ENCODE assay signal across 19 mouse cellular contexts in the genomic region with DNA sequence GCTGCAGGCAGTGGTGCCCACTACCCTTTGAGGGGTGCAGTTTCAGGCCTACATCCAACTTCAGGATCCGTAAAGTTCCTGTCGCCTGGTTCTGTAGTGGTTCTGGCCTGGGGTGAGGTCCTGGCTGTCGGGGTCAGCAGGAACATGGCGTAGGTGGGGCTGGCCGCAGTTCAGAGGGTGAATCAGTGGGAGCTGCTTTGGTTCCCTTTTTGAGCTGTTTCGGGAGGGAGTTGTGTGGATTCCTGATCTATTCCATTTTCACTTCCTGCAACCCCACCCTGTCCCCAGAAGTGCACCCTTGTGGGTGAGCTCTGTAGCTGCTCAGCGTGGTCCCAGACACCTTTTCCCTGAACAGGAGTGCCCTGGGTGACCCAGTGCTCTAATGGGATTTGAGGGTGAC. TPM values are rescaled to one million over a fixed set of nuclear protein-coding genes. Genes with fewer than 3 reads are reported as not detected.
DNase-seq lines count a peak whose midpoint lies in the region; ATAC-seq and TF ChIP-seq lines count a peak whose summit lies in the region.
"Had no signal": no experiment of that assay in that cellular context is flagged by ENCODE, and none has a peak within 500 bp of the region (broad histone marks: within the 10 kb centered on the region; RNA-seq: fewer than 3 reads in every experiment).

No protein-coding gene starts in this region.

- H3K27ac ChIP-seq in heart, embryonic 12.5 days (ENCODE audit: poor library complexity, severe bottlenecking) = no peak overlapping the region
- 0 out of 2 replicates have a peak overlapping the region, but pooled peaks have one; percentile 29 for H3K27ac ChIP-seq in spleen, adult 2 months (ENCODE audit: insufficient read depth, low read length)
- H3K27ac ChIP-seq: limb, embryonic 13.5 days; midbrain, embryonic 15.5 days had no signal

- H3K9me3 ChIP-seq in heart, embryonic 12.5 days (replicated peaks) = no peaks in the 10 kb centered on the region
- H3K9me3 ChIP-seq: embryonic facial prominence, embryonic 15.5 days; forebrain, embryonic 10.5 days; limb, embryonic 13.5 days; midbrain, embryonic 15.5 days had no signal

- ATAC-seq in heart, embryonic 12.5 days (ENCODE audit: insufficient number of reproducible peaks, low FRiP score) = no peak
- 0 out of 2 replicates have a peak, but pooled peaks have one; percentile 4 for ATAC-seq in megakaryocyte, adult 5-6 weeks (ENCODE audit: poor library complexity, severe bottlenecking)
- ATAC-seq: hindbrain, embryonic 16.5 days; midbrain, embryonic 15.5 days had no signal

- no peaks in the 10 kb centered on the region for H3K27me3 ChIP-seq in heart, embryonic 12.5 days (replicated peaks)
- no peaks in the 10 kb centered on the region for H3K27me3 ChIP-seq in spleen, adult 2 months (ENCODE audit: control insufficient read depth, insufficient read depth, low read length)

- 0 out of 2 replicates have a peak overlapping the region, but pooled peaks have one; percentile 23 for H3K9ac ChIP-seq in heart, embryonic 12.5 days
- H3K9ac ChIP-seq: embryonic facial prominence, embryonic 15.5 days; limb, embryonic 13.5 days; midbrain, embryonic 15.5 days had no signal

- peaks cover 67% of the 10 kb centered on the region for H3K4me1 ChIP-seq in heart, embryonic 12.5 days (replicated peaks)
- peaks cover 35% of the 10 kb centered on the region; the same call in 1 of the 2 replicates for H3K4me1 ChIP-seq in spleen, adult 2 months (ENCODE audit: control insufficient read depth, insufficient read depth, insufficient read length)

- H3K4me3 ChIP-seq in heart, embryonic 12.5 days = no peak overlapping the region
- H3K4me3 ChIP-seq in spleen, adult 2 months (ENCODE audit: extremely low read depth, insufficient read depth, insufficient read length) = no peak overlapping the region

- no peak for TF ChIP-seq POLR2A in spleen, adult 2 months (IDR thresholded peaks at IDR 0.05; ENCODE audit: low read depth, low read length)

- H3K36me3 ChIP-seq in heart, embryonic 12.5 days = peaks cover 10% of the 10 kb centered on the region; the same call in 1 of the 2 replicates
- H3K36me3 ChIP-seq in spleen, adult 2 months (ENCODE audit: control insufficient read depth, insufficient read depth, low read length) = peaks cover 2% of the 10 kb centered on the region; the same call in 1 of the 2 replicates
- H3K36me3 ChIP-seq: embryonic facial prominence, embryonic 15.5 days; midbrain, embryonic 15.5 days had no signal

- DNase-seq in cerebellum, adult 9-11 months = peak; percentile 50
- no peak for DNase-seq in cerebellum, adult 11 months
- no peak for DNase-seq in heart, adult 8-10 months (ENCODE audit: low spot score)
- DNase-seq in spleen, adult 2 months (ENCODE audit: low read depth in 1 of 2, low spot score in 2 of 2) = no peak
- no peak for DNase-seq in spleen, postnatal 4 days (ENCODE audit: low spot score in 2 of 2)
- DNase-seq in kidney, postnatal 25 days = no peak
- DNase-seq: adrenal gland, adult 8-10 months; embryo, embryonic 11 days; kidney, adult 2 months; layer of hippocampus, adult 9-11 months; lung, adult 2 months; thymus, postnatal 36 days had no signal

- WGBS in heart, embryonic 12.5 days = 93% methylated on average over 7 of the region's 7 CpGs
- WGBS in spleen, adult 2 months = 78% methylated on average over 7 of the region's 7 CpGs

- H3K4me2 ChIP-seq in heart, embryonic 12.5 days = no peak overlapping the region

- TF ChIP-seq CTCF in spleen, adult 2 months (IDR thresholded peaks at IDR 0.05; ENCODE audit: extremely low read depth, insufficient read depth, insufficient read length, insufficient replicate concordance) = no peak

RNA-seq across cellular contexts. Expression of a gene that starts 2.2 kb away (rescaled TPM):
- polyA plus RNA-seq in heart, embryonic 12.5 days (2016; fragmentation: Nextera tagmentation; extraction: Ambion mirVana) = 24.5 and 26.9 TPM in 2 replicates
- under 1 TPM; 0.12 to 0.49 (median 0.33) TPM for total RNA-seq in heart, adult 8-10 months (2022)
- 16.8 and 23.2 TPM in 2 replicates for polyA plus RNA-seq in spleen, adult 2 months (2012; rRNA removed)
- total RNA-seq in megakaryocyte, adult 5-6 weeks (2015) = 3.6 and 3.7 TPM in 2 replicates
- total RNA-seq in megakaryocyte, adult 5-6 weeks (2017) = 12.3 and 13.0 TPM in 2 replicates

RNA-seq across cellular contexts. Expression of a gene that starts 7.9 kb away (rescaled TPM):
- polyA plus RNA-seq in heart, embryonic 12.5 days (2016; fragmentation: Nextera tagmentation; extraction: Ambion mirVana) = 464 and 485 TPM in 2 replicates
- total RNA-seq in heart, adult 8-10 months (2022) = 100 to 1,000 TPM; 154 to 215 (median 169) TPM
- 414 and 544 TPM in 2 replicates for polyA plus RNA-seq in spleen, adult 2 months (2012; rRNA removed)
- 2,464 and 2,556 TPM in 2 replicates for total RNA-seq in megakaryocyte, adult 5-6 weeks (2015)
- total RNA-seq in megakaryocyte, adult 5-6 weeks (2017) = 1,998 and 2,176 TPM in 2 replicates

RNA-seq across cellular contexts. Expression of a gene that starts 13.9 kb away (rescaled TPM):
- 1,186 and 1,223 TPM in 2 replicates for polyA plus RNA-seq in heart, embryonic 12.5 days (2016; fragmentation: Nextera tagmentation; extraction: Ambion mirVana)
- total RNA-seq in heart, adult 8-10 months (2022) = 1,000 to 10,000 TPM; 1,612 to 1,913 (median 1,690) TPM
- 137 and 141 TPM in 2 replicates for polyA plus RNA-seq in spleen, adult 2 months (2012; rRNA removed)
- total RNA-seq in megakaryocyte, adult 5-6 weeks (2015) = 0.38 and 2.0 TPM in 2 replicates
- 2.1 TPM in 1 of 2 replicates, not detected in the other for total RNA-seq in megakaryocyte, adult 5-6 weeks (2017)

RNA-seq across cellular contexts. Expression of a gene that starts 31.8 kb away (rescaled TPM):
- polyA plus RNA-seq in heart, embryonic 12.5 days (2016; fragmentation: Nextera tagmentation; extraction: Ambion mirVana) = 2.0 and 2.1 TPM in 2 replicates
- total RNA-seq in heart, adult 8-10 months (2022) = under 1 TPM in 2 of 4 experiments, not detected in 2; 0.16 to 0.22 TPM
- 1.7 and 2.1 TPM in 2 replicates for polyA plus RNA-seq in spleen, adult 2 months (2012; rRNA removed)
- 0.69 TPM in 1 of 2 replicates, not detected in the other for total RNA-seq in megakaryocyte, adult 5-6 weeks (2015)
- not detected in 2 replicates for total RNA-seq in megakaryocyte, adult 5-6 weeks (2017)

RNA-seq across cellular contexts. Expression of a gene that starts 55.9 kb away (rescaled TPM):
- 11.3 and 11.4 TPM in 2 replicates for polyA plus RNA-seq in heart, embryonic 12.5 days (2016; fragmentation: Nextera tagmentation; extraction: Ambion mirVana)
- 10 to 100 TPM; 45.0 to 47.2 (median 46.1) TPM for total RNA-seq in heart, adult 8-10 months (2022)
- 55.6 and 77.7 TPM in 2 replicates for polyA plus RNA-seq in spleen, adult 2 months (2012; rRNA removed)
- 32.0 and 35.5 TPM in 2 replicates for total RNA-seq in megakaryocyte, adult 5-6 weeks (2015)
- total RNA-seq in megakaryocyte, adult 5-6 weeks (2017) = 14.5 and 21.4 TPM in 2 replicates

Comparison
In these comparisons a context has a peak if more than half of its experiments do, and no peak if none do; other contexts are left out.
1. RNA of a gene that starts 7.9 kb away (total RNA-seq): 1,998 to 2,556 TPM in megakaryocyte, adult 5-6 weeks; 154 to 215 TPM in heart, adult 8-10 months; every median in the first group is over 4 times any median in the second.
2. RNA of a gene that starts 13.9 kb away (total RNA-seq): 1,612 to 1,913 TPM in heart, adult 8-10 months; 0.38 to 2.1 TPM in megakaryocyte, adult 5-6 weeks; every median in the first group is over 100 times any median in the second.